9 mouse cellular contexts compared by ENCODE assay signal in the genomic region with DNA sequence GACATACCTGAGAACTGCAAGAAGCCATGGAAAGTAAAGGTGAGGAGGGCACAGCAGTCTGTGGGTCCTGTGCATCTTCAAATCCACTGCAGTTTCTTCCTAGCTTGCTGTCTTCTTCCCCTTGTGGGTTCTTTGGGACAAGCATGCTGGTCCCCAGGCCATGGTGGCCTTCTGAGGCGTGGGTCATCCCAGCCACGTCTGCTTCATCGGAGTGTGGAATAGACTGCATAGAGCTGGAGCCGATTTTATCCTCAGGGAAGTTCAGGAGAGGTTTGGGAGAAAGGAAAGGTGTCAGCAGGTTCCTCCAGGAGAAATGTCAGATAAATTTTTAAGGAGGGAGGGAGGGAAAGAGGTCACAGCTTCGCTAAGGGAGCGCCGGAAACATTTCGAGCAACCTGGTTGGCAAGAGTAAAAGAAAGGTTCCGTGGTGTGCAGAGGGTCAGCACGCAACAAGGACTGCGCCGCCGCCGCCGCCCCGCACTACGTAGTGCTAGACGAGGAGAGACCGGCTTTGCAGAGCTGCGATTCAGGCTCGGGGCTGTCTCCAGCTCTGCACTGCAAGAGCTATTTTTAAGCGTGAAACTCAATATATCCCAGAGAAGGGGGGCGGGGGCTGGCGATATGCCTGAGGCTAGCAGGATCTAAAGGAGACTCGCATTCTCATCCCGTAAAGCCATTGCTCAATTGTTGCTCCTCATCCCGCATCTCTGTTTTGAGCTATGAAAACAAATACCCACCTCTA. TPM values are rescaled to one million over a fixed set of nuclear protein-coding genes. Genes with fewer than 3 reads are reported as not detected.
DNase-seq lines count a peak whose midpoint lies in the region; ATAC-seq and TF ChIP-seq lines count a peak whose summit lies in the region.
"Had no signal": no experiment of that assay in that cellular context is flagged by ENCODE, and none has a peak within 500 bp of the region (broad histone marks: within the 10 kb centered on the region; RNA-seq: fewer than 3 reads in every experiment).

A gene (minus strand): TSS at position 657 of the 742 bp plus-strand sequence.

- H3K9ac ChIP-seq in lung, embryonic 14.5 days = peak within 1 kb of the TSS; percentile 11; the same call in 1 of the 2 replicates
- H3K9ac ChIP-seq in midbrain, embryonic 13.5 days (replicated peaks) = peak within 1 kb of the TSS; percentile 66

- no peaks in the 10 kb centered on the region for H3K9me3 ChIP-seq in lung, embryonic 14.5 days (ENCODE audit: low read depth, low read length)
- H3K9me3 ChIP-seq in midbrain, embryonic 13.5 days = no peaks in the 10 kb centered on the region

- H3K36me3 ChIP-seq in lung, embryonic 14.5 days (ENCODE audit: insufficient read depth) = no peaks in the 10 kb centered on the region
- no peaks in the 10 kb centered on the region for H3K36me3 ChIP-seq in midbrain, embryonic 13.5 days

- peak; percentile 75; the same call in 1 of the 2 replicates for ATAC-seq in lung, embryonic 14.5 days (ENCODE audit: insufficient read depth)
- ATAC-seq in midbrain, embryonic 13.5 days = peak; percentile 93
- ATAC-seq: Patski had no signal

- no peak within 1 kb of the TSS for H3K27ac ChIP-seq in lung, embryonic 14.5 days (ENCODE audit: low read depth)
- peak within 1 kb of the TSS; percentile 51 for H3K27ac ChIP-seq in midbrain, embryonic 13.5 days

- H3K27me3 ChIP-seq in lung, embryonic 14.5 days (ENCODE audit: insufficient read depth, low read length) = peaks cover 7% of the 10 kb centered on the region; the same call in 1 of the 2 replicates
- peaks cover 19% of the 10 kb centered on the region for H3K27me3 ChIP-seq in midbrain, embryonic 13.5 days

- peak within 1 kb of the TSS; percentile 35 for H3K4me3 ChIP-seq in lung, embryonic 14.5 days (ENCODE audit: low read depth, low read length)
- H3K4me3 ChIP-seq in midbrain, embryonic 13.5 days (replicated peaks) = peak within 1 kb of the TSS; percentile 47

- no peaks in the 10 kb centered on the region for H3K4me1 ChIP-seq in lung, embryonic 14.5 days (ENCODE audit: insufficient read depth)
- H3K4me1 ChIP-seq in midbrain, embryonic 13.5 days (replicated peaks) = peaks cover 8% of the 10 kb centered on the region

- peak within 1 kb of the TSS; percentile 72 for H3K4me2 ChIP-seq in lung, embryonic 14.5 days
- peak within 1 kb of the TSS; percentile 68 for H3K4me2 ChIP-seq in midbrain, embryonic 13.5 days (replicated peaks)

- no peak for TF ChIP-seq CTCF in lung, embryonic 14.5 days (IDR thresholded peaks at IDR 0.05; ENCODE audit: low read depth)

- DNase-seq in lung, embryonic 14.5 days = peak; percentile 67
- DNase-seq in lung, postnatal 36 days = no peak
- peak; percentile 54 for DNase-seq in embryo, embryonic 10.5 days (ENCODE audit: low spot score)
- peak in 1 of 2 experiments; percentile 46 for DNase-seq in gastrocnemius, postnatal 36 days
- DNase-seq in layer of hippocampus, postnatal 10 days (ENCODE audit: low spot score in 2 of 2) = peak; percentile 15 to 36
- DNase-seq in ovary, postnatal 10 days (ENCODE audit: low spot score) = no peak
- no peak for DNase-seq in kidney, adult 11 months

- intact Hi-C loops in gastrocnemius, postnatal 36 days (cut with DNase I) = no loop called here

- WGBS in lung, embryonic 14.5 days = 7% methylated on average over 27 of the region's 27 CpGs
- WGBS in midbrain, embryonic 13.5 days = 8% methylated on average over 27 of the region's 27 CpGs

RNA-seq across cellular contexts. Expression of the gene that starts here (rescaled TPM):
- 0.11 TPM in 1 of 2 replicates, not detected in the other for polyA plus RNA-seq in lung, embryonic 14.5 days (2014; fragmentation: Nextera tagmentation; extraction: Ambion mirVana)
- 10 to 100 TPM; 29.5 to 29.6 TPM for total RNA-seq in gastrocnemius, postnatal 36 days (2021)
- total RNA-seq in layer of hippocampus, postnatal 10 days (2021) = 10 to 100 TPM; 12.0 to 13.8 TPM
- polyA plus RNA-seq in midbrain, embryonic 13.5 days (2015; fragmentation: Nextera tagmentation; extraction: Ambion mirVana) = 1.3 and 1.5 TPM in 2 replicates

Comparison
In these comparisons a context has a peak if more than half of its experiments do, and no peak if none do; other contexts are left out.
1. Peak in DNase-seq, ATAC-seq, H3K4me3 ChIP-seq, H3K9ac ChIP-seq and H3K4me2 ChIP-seq in lung, embryonic 14.5 days; RNA of the gene not detected or under 1 TPM.
2. DNase-seq: peak in embryo, embryonic 10.5 days (single experiment) and layer of hippocampus, postnatal 10 days (2 of 2); none in lung, postnatal 36 days (single experiment), ovary, postnatal 10 days (single experiment) and kidney, adult 11 months (single experiment).